ENCODE assay signal across 8 mouse cellular contexts in the genomic region with DNA sequence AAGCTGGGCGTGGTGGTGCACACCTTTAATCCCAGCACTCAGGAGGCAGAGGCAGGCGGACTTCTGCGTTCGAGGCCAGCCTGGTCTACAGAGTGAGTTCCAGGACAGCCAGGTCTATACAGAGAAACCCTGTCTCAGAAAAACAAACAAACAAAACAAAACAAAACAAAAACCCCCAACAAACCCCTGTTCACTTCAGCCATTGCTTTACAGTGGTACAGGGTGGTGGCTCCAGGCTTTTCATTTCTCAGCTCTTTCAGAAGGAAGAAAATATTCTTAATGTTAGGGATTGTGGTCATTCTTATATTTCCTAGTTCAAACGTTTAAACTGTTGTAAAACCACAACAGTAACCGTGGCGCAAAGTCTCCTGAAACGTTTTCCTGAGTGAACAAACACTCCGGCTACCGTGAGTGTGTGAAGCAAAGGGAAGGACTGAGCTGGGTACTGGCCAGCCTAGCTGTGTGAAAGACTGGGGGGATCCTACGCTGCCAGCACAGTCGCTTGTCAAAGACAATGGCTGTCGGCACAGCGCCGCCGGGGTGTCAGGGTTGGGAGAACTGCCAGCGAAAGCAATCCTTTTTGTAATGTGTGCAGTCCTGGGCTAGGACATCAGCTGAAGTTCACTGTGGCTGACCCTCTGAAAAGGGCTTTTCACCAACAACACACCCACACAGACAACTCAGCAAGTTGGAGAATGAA.
DNase-seq lines count a peak whose midpoint lies in the region; ATAC-seq and TF ChIP-seq lines count a peak whose summit lies in the region.

No protein-coding gene starts in this region.

- H3K4me2 ChIP-seq in heart, embryonic 14.5 days (ENCODE audit: low read length), result peak overlapping the region; percentile 39

- peaks cover 9 to 12% of the 10 kb centered on the region in 2 experiments for H3K4me1 ChIP-seq in heart, embryonic 14.5 days (ENCODE audit: control insufficient read depth in 2 of 2, insufficient read depth in 2 of 2, low read length in 2 of 2)

- peak overlapping the region; percentile 38 for H3K4me3 ChIP-seq in gastrocnemius, adult 2 months
- no peak overlapping the region for H3K4me3 ChIP-seq in heart, embryonic 14.5 days (ENCODE audit: control insufficient read depth in 1 of 2, insufficient read depth in 1 of 2, low read depth in 1 of 2, low read length in 2 of 2)
- H3K4me3 ChIP-seq in layer of hippocampus, adult 2 months, result no peak overlapping the region

- intact Hi-C loops in gastrocnemius, adult 2 months (cut with DNase I), result no loop called here

- H3K27me3 ChIP-seq in heart, embryonic 14.5 days (ENCODE audit: control insufficient read depth, insufficient read depth, low read length), result no peaks in the 10 kb centered on the region

- H3K36me3 ChIP-seq in heart, embryonic 14.5 days (ENCODE audit: control insufficient read depth, insufficient read depth, low read length), result no peaks in the 10 kb centered on the region

- TF ChIP-seq CTCF in gastrocnemius, adult 2 months (IDR thresholded peaks at IDR 0.05), result no peak
- no peak for TF ChIP-seq CTCF in layer of hippocampus, adult 2 months (conservative IDR thresholded peaks at IDR 0.05)

- H3K27ac ChIP-seq in gastrocnemius, adult 2 months, result no peak overlapping the region
- no peak overlapping the region for H3K27ac ChIP-seq in heart, embryonic 14.5 days (replicated peaks in 1 of 2; ENCODE audit: control insufficient read depth in 1 of 2, insufficient read depth in 1 of 2, low read depth in 2 of 2, low read length in 2 of 2)
- peak overlapping the region; percentile 60 for H3K27ac ChIP-seq in layer of hippocampus, adult 2 months

- H3K9ac ChIP-seq in heart, embryonic 14.5 days (ENCODE audit: low read length), result no peak overlapping the region

- peak; percentile 35 for DNase-seq in gastrocnemius, adult 2 months
- no peak for DNase-seq in gastrocnemius, postnatal 10 days
- DNase-seq in layer of hippocampus, adult 2 months (ENCODE audit: low spot score in 2 of 2), result peak; percentile 29 to 37
- peak; percentile 57 to 74 for DNase-seq in lung, postnatal 4 days
- DNase-seq in right cerebral cortex, postnatal 10 days (ENCODE audit: low spot score in 2 of 2), result peak; percentile 75 to 76
- DNase-seq in thymus, postnatal 4 days, result no peak

- WGBS in heart, embryonic 14.5 days, result 37% methylated on average over 17 of the region's 17 CpGs

- peak; percentile 70 for ATAC-seq in common myeloid progenitor, adult 5-6 weeks (replicated peaks; ENCODE audit: low read depth, poor library complexity, severe bottlenecking)
- ATAC-seq in heart, embryonic 14.5 days (ENCODE audit: insufficient number of reproducible peaks, insufficient read depth, low FRiP score, low read depth), result no peak

- no peaks in the 10 kb centered on the region for H3K9me3 ChIP-seq in heart, embryonic 14.5 days (ENCODE audit: control insufficient read depth, low read length)

Comparison
In these comparisons a context has a peak if more than half of its experiments do, and no peak if none do; other contexts are left out.
1. DNase-seq: peak in gastrocnemius, adult 2 months (single experiment), layer of hippocampus, adult 2 months (2 of 2), lung, postnatal 4 days (2 of 2) and right cerebral cortex, postnatal 10 days (2 of 2); none in gastrocnemius, postnatal 10 days (single experiment) and thymus, postnatal 4 days (single experiment).